Mouse (Mus musculus) adrenal gland, postnatal 4 days (tissue): ENCODE data around the gene Tmem243. TPM values are rescaled to one million over a fixed set of nuclear protein-coding genes. Genes with fewer than 3 reads are reported as not detected.

Experiments
- DNase-seq, 2 experiments: peaks; one replicate each; pipeline ENCODE4 v3.0.0; 2021 to 2022; ENCODE audit warnings: low spot score in 2 of 2, mixed read lengths in 2 of 2
- long read RNA-seq, 2 experiments: library from polyadenylated mRNA; stranded (forward); transcript quantifications; one replicate each; pipeline ENCODE4 v2.0.0; 2021
- total RNA-seq, 2 experiments: library from RNA; stranded (reverse); gene quantifications; 2 replicates each; pipeline ENCODE4 v1.2.3; 2021

Gene Tmem243
- 10 to 100 TPM; 38.3 TPM for total RNA-seq
- long read RNA-seq, experiment 1, full-length matches to known transcripts: 47 of 62 reads
- long read RNA-seq, experiment 1, partial matches to known transcripts: 9 of 62 reads
- long read RNA-seq, experiment 1, other reads (novel, unspliced or antisense): 6 of 62 reads
- long read RNA-seq, experiment 2, full-length matches to known transcripts: 52 of 65 reads
- long read RNA-seq, experiment 2, partial matches to known transcripts: 9 of 65 reads
- long read RNA-seq, experiment 2, other reads (novel, unspliced or antisense): 4 of 65 reads

DNA sequence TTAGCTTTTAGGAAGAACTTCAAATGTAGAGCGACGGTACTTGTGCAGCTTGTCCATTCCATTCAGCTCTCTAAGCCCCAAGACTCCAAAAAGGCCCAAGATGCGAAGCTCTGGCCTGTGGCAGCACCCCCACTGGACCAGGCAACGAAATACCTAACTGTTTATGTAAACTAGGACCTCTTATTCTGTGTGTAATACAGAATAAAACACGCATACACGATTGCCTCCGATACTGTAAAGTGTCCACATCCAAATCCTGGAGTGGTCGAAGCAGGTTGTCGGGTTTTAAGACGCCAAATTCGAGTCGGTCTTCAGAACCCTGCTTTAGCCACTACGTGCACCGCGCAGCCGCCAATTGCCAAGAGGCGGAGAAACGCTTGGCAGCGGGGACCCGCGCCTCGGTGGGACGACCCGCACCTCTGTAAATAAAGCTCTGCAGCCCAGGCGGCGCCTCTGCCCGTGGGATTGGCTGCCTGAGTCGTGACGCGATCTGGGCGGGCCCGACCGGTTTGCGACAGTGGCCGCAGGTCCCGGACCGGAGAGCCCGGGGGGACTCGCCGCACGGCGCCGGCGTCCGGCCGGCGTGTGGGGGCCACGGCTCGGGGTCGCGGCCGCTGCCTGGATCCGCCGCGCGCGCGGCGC lies at the start of gene Tmem243:
TSS of gene Tmem243 (plus strand) at position 462 of the 642 bp plus-strand sequence.
- DNase-seq: peak; percentile 68 to 85

DNA sequence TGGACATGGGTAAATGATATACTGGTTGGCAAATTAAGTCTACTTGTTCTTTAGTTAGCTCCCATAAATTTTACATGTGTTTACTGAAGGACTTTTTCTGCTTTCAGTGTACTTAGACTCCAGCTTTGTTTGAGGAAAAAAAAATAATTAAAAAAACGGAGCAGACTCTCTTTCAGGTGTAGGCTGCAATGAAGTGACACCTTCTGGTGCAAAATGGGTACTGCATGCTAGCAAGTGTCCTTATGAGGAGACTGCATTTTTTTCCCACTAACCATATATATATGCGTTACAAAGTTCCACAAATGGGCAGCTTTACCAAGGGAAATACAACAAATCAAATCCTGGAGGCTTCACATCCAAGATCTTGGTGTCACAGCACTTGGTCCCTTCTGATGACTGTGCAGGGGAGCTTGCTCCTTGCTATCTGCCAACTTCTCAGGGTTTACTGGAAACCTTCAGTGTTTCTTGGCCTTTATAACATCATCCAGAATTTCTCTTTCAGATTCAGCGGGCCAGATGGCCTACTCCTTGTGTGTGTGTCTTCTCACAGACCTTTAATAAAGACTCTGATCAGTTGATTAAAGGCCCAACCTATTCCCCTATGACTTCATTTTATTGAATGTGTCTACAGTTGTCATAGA lies 44.3 kb upstream of the Tmem243 start:
- no peak for DNase-seq

DNA sequence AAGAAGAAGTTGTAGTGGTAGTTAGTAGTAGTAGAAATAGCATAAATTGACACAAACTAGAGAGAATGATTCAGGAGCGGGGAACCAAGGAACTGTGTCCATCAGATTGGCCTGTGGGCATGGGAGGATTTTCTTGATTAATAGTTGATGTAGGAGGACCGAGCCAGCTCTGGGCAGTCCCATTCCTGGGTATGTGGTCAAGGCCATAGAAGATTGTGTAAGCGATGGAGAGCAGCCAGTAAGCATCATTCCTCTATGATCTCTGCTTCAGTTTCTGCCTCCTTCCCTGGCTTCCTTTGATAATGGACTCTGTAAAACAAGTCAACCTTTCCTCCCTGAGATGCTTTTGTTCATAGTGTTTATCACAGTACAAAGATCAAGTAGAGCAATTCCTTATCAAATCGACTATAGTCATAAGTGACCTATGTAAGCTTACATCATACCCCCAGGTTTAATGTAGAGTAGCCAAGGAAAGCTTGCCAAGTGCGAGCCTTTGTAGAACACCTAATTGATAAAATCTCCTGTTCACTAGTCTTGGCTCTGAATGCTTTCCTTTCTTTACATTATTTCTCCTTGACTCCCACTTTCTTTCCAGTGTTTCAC lies 43.1 kb upstream of the Tmem243 start:
- no peak for DNase-seq

DNA sequence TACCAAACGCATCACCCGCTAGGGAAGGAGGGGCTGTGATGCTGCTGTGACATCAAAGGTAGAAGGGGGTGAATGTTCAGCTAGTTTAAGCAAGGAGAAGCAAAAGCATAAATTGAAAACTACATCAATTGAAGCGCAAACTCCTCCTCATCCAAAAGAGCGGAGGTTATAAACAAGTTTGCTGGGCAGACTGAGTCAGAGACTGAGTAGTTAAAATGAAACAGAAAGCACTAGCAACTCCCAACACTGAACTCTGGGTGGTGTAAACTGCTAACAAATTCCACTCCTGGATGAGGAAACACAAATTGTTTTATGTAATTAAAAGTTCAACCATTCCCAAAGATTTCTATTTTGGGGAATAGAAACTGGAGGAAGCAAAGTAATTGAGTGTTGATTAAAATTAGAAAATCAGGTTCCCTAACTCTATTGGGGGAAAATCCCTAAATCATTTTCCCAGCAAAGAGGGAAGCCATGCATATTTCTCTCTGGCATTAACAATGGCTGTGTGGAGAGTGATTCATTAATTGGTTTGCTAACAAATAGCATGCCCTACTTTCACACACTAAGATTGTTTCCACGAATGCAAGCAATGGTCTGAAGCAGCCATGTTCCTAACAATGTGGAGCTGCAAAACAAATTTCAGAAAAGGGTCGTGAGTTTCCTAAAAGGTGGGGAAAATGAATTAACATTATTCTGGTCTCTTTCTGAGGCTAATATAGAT lies 41.0 kb upstream of the Tmem243 start:
- DNase-seq: no peak

DNA sequence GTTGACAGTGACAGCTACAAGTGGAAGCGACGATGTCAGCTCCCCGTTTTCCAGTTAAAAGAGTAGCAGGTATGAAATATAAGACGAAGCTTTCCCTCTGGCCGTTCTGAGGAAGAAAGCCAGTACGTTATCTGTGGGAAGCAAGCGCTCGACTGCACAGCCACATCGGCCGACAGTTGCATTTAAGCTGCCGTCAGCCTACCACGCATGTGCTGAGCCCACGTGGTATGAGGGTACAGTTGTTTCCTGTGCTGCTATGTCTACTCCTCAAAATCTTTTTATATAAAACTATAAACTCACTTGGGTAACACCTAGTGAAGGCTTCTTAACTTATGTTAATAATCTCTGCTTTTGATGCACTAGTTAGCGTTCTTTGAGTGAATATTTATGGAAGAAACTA lies 40.2 kb upstream of the Tmem243 start:
- DNase-seq: no peak

DNA sequence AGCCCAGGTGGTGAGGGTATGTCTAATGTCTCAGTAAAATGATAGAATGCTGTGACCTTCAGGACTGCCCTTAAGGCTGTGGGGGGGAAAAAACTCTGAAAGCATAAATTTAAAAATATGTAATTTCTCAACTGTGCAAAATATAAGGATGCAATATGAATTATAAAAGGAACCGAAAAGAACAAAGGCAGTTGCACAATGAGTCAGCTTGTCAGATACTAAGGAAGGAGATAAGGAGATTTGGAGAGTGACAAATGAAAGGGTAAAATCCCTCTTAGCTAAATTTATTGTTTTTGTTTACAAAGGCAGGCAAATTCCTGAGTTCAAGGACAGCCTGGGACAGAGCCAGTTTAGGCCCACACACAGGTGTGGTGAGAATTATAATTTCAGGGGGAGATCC lies 36.3 kb upstream of the Tmem243 start:
- no peak for DNase-seq

DNA sequence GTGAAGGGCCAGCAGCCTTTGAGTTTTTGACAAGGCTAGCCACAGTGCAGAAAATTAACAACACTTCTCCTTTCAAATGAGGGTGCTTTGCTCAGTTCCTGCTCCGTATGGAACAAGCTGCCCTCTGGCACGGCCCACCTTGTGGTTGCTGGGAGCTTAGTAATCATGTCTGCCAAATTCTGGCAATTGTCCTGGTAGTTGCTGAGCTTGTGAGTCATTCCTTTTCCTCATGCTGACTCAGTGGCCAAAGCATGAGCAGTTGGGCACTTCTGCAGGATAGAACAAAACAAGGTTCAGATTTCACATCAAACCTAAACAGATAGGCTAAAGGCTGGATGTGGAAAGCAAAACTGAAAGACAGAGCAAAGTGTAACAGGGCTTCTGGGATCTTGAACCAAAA lies 31.6 kb upstream of the Tmem243 start:
- DNase-seq: peak in 1 of 2 experiments; percentile 16

DNA sequence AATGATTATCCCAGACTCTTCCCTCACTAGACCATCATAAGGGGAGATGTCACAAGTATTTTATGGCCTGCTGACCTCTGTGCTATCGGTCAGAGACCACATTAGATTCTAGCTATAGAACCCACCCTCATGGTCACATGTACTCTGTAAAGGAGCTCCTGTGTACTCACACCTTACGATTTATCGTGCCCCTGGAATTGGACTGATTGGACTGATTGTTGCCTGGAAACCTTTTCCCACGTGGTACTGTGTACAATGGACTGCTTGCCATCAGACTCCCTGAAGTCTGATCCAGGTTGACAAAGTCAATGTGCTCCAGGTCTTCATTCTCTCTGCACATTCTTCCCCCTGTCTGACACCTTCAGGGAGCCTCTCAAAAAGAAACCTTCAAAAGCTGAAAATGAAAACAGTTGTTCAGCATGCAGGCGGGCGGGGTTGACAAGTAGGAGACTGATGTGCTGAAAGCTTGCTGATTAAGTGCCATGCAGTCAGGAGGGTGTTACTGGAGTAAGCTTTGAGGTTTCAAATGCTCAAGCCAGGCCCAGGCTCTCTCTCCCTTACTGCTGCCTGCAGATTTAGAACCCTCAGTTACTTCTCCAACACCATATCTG lies 30.8 kb upstream of the Tmem243 start:
- DNase-seq: no peak

DNA sequence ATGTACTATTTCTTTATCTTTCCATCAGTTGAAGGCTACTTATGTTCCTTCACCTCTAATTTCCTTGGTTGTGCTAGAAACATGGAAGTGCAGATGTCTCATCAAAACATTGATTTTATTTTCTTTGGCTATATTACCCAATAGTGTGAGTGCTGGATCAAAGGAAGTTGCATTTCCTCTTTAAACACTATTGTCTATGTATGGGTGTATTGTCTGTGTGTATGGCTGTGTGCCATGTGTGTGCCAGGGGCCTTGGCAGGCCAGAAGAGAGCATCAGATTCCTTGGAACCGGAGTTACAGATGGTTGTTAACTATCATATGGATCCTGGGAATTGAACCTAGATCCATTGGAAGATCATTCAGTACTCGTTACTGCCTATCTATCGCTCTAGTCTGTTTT lies 29.1 kb upstream of the Tmem243 start:
- DNase-seq: no peak

DNA sequence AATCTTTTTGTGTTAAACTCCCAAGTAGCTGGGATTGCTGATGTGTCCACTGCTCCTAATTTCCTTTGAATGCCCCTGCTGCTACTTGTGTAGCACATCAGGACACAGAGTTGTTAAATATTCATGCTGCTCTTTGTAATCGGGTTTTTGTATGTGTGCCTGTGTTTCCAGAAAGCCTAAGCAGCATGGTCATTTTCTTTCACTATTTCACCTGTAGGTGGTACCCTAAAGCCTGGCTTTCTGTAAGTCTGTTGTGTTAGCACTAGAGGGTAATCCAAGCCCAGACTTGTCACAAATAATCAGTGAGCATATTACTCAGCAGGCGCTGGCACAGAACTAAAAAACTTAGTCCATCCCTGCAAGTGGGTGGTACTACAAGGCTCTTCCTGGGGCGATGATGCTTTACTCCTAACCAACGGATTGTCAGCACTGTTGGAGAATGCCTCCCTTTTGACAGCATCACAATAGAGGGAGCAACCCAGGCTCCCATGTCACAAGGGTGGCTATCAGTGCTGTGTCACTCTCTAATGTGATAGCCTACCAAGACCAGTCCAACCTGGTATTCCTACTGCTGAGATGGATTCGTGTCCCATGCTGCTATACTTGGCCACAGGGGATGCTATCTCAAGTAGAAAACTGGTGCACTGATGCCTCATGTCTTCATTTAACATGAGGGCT lies 27.2 kb upstream of the Tmem243 start:
- DNase-seq: no peak

DNA sequence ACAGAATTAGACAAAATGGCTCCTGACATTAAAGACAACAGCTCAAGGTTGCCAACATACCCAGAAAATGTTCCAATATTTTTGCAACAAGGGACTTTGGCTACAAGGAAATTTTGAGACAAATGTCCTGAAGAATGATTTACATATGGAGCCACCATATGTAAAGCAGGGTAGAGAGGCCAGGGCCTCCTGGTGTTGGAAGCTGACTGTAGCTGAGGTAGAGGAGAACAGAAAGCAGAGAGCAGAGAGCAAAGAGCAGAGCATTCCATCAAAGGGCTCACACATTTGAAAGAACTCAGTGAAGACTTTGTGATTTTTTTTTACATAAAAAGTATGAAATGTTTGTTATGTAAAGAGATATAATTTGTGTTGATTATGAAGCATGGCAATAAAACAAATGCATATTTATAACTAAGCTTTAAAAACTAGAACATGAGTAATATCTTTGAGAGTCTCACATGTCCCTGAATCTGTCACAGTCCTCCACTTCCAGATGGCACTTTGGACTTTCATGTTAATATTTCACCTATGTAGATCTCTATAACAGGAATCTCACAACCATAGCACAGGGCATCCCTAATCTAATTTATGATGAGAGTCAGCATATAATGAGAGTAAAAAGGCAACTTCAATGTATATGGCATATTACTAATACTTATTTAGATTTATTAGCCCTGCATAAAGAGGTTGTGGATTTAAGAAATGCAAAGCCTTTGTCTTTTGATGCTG lies 20.5 kb upstream of the Tmem243 start:
- DNase-seq: no peak

DNA sequence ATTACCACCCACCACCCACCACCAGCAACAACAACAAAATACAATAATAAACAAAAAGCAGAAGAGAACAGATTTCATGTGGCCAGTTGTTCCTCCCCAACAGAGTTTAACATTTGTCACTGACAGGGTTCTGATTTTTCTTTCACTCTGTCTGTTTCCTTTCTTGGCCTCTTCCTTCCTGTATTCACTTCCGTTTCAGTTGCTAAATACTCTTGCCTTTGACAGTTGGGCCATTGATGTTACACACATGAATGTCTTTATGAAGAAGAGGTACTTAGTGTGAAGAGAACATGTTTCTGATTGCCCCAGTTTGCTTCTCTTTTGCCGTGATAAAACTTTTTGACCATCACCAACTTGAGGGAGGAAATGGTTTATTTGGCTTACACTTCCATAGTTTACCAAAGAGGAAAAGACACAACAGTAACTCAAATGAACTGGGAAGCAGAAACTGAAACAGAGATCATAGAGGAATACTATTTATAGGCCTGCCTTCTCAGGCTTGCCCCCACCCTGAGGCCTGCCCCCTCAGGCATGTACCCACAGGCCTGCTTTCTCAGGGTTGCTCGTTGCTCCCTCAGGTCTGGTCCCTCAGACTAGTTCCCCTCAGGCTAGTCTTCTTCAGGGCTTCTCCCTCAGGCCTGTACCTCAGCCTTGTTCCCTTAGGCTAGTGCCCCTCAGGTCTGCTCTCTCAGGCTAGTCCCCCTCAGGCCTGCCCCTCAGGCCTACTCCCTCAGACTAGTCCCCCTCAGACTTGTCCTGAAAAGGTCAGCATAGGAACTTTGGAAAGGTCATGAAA lies 13.3 kb upstream of the Tmem243 start:
- no peak for DNase-seq

DNA sequence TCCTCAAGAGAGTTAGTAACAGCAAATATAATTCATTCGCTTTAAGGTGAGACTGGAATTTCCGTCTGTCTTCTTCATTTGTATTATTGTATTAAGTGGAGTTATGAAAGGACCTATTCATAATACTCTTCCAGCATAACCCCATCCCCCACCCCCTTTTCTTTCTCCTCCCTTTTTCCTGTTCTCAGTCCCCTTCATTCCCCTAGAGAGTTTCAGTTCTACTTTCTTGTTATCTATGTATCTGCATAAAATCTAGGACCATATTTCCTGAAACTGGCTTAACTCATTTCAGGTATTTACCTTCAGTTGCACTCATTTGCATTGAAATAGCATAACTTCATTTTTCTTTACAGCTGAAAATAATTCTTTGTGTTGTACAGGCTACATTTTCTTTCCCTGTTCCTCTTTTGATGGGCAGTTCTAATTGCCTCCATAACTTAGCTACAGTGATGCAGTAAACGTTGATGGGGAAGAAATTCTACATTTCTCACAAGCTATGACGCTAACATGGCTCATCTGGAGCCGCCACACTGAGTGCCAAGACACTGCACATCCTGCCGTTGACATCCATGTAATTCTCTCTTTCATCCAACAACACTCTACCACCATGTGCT lies 9.9 kb upstream of the Tmem243 start:
- DNase-seq: no peak

DNA sequence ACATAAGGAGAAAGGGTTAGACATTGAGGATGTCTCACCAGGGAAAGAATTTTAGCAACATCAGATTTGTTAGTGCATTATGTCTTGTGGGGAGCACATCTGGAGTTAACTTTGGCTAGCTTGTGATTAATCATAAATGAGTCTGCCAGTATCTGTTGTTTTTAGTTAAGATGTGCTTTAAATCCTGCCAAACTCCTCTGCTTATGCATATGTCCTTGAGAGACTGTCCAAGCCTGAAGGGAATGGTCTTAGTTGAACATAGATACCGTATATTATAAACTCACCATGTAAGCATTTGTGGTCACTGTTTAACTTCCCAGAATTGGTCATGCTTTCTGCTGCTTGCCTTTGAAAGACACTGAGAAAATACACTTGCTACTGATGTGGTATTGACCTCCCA lies 7.8 kb upstream of the Tmem243 start:
- no peak for DNase-seq

DNA sequence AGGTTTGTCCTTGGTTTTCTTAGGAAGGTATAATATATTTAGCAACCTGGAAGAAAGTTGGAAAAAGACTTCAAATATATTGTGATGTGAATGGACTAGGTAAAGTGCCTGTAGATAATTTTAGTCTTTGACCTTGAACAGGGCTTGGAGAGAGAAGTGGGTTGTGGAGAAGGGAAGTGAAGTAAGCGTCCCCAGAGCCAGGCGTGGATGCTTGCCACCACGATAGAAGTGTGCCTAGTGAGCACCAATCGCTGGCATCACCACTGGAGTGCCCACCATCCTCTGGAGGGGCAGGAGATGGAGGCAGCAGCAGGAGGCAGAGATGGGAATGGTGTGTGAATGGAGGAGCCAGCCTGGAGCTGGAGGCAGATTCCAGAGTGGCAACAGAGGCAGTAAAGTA lies 7.0 kb upstream of the Tmem243 start:
- DNase-seq: no peak

DNA sequence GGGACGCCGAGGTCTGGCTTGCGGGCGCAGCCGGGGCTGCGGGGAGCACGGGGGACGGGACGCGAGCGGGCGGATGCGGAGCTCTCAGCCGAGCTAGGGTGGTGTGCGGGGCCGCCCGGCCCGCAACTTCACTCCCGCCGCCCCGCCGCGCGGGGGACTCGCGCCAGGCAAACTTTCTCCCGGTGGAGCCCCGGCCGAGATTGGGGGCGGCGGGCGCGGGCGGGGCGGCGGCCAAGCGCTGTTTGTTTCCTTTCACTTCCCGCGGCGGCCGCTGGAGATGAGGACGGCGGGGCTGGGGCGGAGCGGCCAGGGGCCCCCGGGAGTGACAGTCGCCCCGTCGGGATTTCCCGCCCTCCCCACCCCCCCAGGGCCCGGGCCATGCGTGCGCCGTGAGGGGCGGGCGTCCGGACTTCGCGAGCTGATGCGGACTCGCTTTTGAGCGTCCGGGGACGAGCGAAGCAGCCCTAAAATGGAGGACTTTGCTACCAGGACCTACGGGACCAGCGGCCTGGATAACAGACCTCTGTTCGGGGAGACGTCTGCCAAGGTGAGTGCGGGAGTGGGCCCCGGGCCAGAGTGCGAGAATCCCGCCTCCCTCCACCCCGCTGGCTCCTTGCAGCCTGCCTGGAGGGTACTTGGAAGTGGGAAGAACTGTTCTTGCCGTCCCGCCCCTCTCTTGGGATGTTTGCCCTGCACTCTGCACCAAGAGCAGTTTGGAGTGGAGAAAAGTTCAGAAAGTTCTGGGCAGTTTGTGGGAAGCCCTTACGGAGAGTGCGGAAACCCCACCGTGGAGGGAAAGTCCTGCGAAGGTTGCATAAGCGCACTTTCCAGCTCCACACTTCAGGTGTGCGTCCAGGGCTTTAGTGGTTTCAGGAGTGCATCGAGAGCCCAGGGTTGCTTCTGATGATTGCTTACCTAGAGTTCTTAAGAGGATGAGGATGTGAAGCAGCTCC lies 657 bp downstream of the Tmem243 start:
- DNase-seq: peak; percentile 26 to 48

DNA sequence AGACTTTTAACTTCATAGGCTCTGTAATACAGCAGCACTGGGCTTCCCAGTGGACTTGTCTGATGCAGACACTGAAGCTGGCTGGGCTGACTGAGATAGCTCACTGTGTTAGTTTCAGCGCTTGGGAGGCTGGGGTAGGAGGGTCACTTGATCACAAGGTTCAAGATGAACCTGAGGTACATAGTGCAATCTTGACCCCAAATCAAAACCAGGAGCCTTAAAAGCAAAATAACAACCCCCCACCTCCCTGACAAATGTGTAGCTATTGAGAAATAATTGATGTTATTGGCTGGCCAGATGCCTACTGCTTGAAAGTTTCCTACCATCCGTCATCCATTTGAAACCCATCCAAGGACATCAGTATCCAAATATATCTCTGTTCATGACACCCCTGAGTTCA lies 2.2 kb downstream of the Tmem243 start:
- no peak for DNase-seq
